Mouse (Mus musculus) stomach, embryonic 15.5 days (tissue): ENCODE measurements around the gene Dyrk1a. TPM values are rescaled to one million over a fixed set of nuclear protein-coding genes. Genes with fewer than 3 reads are reported as not detected.
A peak's percentile ranks its signal among the peaks of the same experiment; 100 is the strongest.

Source experiments
- ATAC-seq: fragments of 200-750 bp; cut with Nextera tagmentation; 2 replicates; pipeline ENCODE4 v1.8.0; 2017; ENCODE audit warnings: low read depth, moderate number of reproducible peaks, moderate TSS enrichment; ENCODE audit not compliant: insufficient read depth, low FRiP score
- H3K27ac ChIP-seq: fragments of 300-500 bp; sonication (generic); 2 replicates; pipeline ENCODE4 v1.5.1; 2015; ENCODE audit warnings: mild to moderate bottlenecking, inconsistent platforms
- H3K27me3 ChIP-seq: fragments of 300-500 bp; sonication (generic); replicated peaks from 2 replicates; pipeline ENCODE4 v1.6.1; 2015; ENCODE audit warnings: inconsistent platforms
- H3K36me3 ChIP-seq: fragments of 300-500 bp; sonication (generic); 2 replicates; pipeline ENCODE4 v1.6.1; 2015; ENCODE audit warnings: inconsistent platforms
- H3K4me1 ChIP-seq: fragments of 300-500 bp; sonication (generic); 2 replicates; pipeline ENCODE4 v1.6.1; 2015; ENCODE audit warnings: inconsistent platforms
- H3K4me2 ChIP-seq: fragments of 300-500 bp; sonication (generic); 2 replicates; pipeline ENCODE4 v1.6.1; 2015; ENCODE audit warnings: mild to moderate bottlenecking, inconsistent platforms
- H3K4me3 ChIP-seq: fragments of 300-500 bp; sonication (generic); replicated peaks from 2 replicates; pipeline ENCODE4 v1.5.1; 2015; ENCODE audit warnings: inconsistent platforms
- H3K9ac ChIP-seq: fragments of 300-500 bp; sonication (generic); 2 replicates; pipeline ENCODE4 v1.6.1; 2015; ENCODE audit warnings: inconsistent platforms
- H3K9me3 ChIP-seq: fragments of 300-500 bp; sonication (generic); 2 replicates; pipeline ENCODE4 v1.6.1; 2016; ENCODE audit warnings: inconsistent platforms
- WGBS: fragments of 180-500 bp; shearing (Covaris S2); methylation state at CpG from one replicate; pipeline ENCODE4 v1.1.7; 2015; 5-methylcytosine and 5-hydroxymethylcytosine counted together
- polyA plus RNA-seq: library from polyadenylated mRNA; unstranded; fragments of >200 nt; fragmentation: Nextera tagmentation; extraction: Ambion mirVana; gene quantifications from 2 replicates; pipeline ENCODE4 v1.2.1, GENCODE M21; 2015

Gene Dyrk1a
- polyA plus RNA-seq, 1 experiment from 2014 or later: 9.5 TPM

DNA sequence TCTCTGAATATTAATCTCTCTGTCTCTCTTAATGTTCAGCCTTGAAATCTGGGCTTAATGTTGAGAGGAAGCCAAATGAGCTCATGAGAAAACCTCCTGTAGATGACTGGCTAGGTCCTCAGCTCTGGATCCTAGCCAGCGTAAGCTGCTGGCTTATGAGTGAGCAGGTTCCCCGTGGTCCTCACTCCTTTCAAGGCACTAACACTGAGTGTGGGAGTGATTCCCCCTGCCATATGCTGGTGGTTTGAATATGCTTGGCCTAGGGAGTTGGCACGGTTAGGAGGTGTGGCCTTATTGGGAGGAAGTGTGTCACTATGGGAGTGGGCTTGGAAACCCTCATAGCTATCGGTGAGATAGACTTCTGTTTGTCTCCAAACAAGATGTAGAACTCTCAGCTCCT, 55.1 kb downstream of the Dyrk1a start:
- Histone ChIP-seq H3K4me2 (no peak overlapping the region), H3K27ac (no peak overlapping the region; the same call in 1 of the 2 replicates), H3K4me3 (no peak overlapping the region), H3K9ac (no peak overlapping the region), H3K9me3 (no peaks in the 10 kb centered on the region), H3K4me1 (0 out of 2 replicates have a peak, but pooled peaks cover 6% of the 10 kb centered on the region), H3K27me3 (no peaks in the 10 kb centered on the region), H3K36me3 (no peaks in the 10 kb centered on the region)
- 74% methylated on average over 4 of the region's 4 CpGs for WGBS
- no peak for ATAC-seq

DNA sequence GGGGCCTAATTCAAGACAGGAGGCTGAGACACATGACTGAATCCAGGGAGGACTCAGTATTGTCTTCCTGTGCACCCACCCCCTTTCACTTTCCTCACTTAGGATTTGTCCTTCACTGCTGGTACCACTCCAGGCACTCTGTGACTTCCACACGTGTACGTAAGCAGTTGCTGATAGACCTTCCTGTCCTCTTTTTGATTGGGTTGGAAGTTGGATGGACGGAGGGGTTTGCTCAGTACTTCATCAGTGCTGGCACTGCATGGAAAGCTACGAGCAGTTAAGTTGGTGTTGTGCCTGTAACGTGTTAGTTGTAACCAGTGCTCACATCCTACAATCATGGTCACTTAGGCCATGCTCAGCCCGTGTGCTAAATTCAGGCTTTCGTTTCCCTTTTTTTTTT, 55.8 kb downstream of the Dyrk1a start:
- WGBS: 82% methylated on average over 7 of the region's 7 CpGs
- no peak overlapping the region for H3K27ac ChIP-seq

DNA sequence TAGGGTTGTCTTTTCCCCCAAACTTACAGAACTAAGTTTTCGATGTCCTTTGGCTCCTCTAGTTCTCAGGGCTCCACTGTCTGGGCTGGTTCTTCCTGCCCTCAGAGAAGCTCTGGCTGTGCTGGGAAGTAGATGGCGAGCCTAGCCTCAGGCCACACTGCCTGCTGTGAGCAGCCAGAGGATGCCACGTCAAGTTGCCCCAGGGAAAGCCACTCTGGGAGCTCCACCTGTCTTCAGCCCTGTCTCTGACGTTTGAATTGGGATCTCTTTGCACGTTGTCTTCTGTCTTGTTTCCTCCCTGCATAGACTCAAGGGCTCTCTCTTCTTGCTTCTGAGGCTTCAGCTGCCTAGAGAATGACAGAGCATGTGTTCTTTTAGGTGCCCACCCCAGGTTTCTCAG, 57.9 kb downstream of the Dyrk1a start:
- H3K27me3 ChIP-seq: no peaks in the 10 kb centered on the region
- H3K4me2 ChIP-seq: no peak overlapping the region
- H3K9ac ChIP-seq: no peak overlapping the region
- WGBS: 46% methylated on average over 5 of the region's 5 CpGs
- H3K36me3 ChIP-seq: no peaks in the 10 kb centered on the region
- no peak overlapping the region for H3K4me3 ChIP-seq
- ATAC-seq: no peak
- no peaks in the 10 kb centered on the region for H3K9me3 ChIP-seq
- no peak overlapping the region for H3K27ac ChIP-seq
- 0 out of 2 replicates have a peak, but pooled peaks cover 6% of the 10 kb centered on the region for H3K4me1 ChIP-seq

More for the DNA sequence above, 55.8 kb downstream of the Dyrk1a start:
- no peaks in the 10 kb centered on the region for H3K36me3 ChIP-seq
- H3K4me1 ChIP-seq: 0 out of 2 replicates have a peak, but pooled peaks cover 6% of the 10 kb centered on the region
- H3K9me3 ChIP-seq: no peaks in the 10 kb centered on the region
- no peak overlapping the region for H3K4me3 ChIP-seq
- no peak overlapping the region for H3K4me2 ChIP-seq
- no peak overlapping the region for H3K9ac ChIP-seq
- H3K27me3 ChIP-seq: no peaks in the 10 kb centered on the region
- ATAC-seq: no peak

DNA sequence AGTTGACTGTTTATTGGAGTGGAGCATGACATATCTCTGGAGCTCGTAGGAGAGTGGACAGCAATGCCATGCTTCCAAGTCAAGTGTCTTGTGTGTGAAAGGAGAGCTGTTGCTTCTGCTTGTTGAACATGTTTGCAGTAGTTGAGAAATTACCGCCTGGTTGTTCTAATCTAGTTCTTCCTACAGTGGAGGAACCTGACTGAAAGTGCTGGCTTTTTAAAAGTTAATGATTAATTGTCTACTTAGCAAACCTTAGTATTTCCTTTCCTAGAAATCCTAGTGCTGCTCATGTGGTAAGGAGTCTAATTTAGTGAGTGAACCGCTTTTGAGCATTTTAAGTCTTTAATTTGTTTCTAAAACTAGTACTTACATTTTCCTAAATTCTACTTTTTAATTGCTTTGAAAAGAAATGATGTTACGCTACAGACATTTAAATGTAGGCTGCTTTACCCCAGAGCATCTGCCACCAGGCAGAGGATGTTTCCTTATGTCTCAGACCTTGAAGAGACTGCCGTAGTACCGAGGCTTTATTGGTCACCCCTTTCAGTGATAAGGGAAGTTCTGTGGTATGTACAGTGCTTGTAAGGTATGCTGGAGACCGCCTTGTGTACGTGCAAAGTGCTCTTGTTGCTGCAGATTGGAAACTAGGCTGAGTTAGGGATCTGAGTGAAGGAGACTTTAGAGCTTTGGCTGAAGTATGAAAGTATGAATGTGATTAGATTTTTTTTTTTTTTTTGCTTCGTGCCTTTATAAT, 59.3 kb downstream of the Dyrk1a start:
- no peak overlapping the region for H3K9ac ChIP-seq
- H3K36me3 ChIP-seq: no peaks in the 10 kb centered on the region
- peak overlapping the region; percentile 35; the same call in 1 of the 2 replicates for H3K27ac ChIP-seq
- H3K4me2 ChIP-seq: peak overlapping the region; percentile 35; the same call in 1 of the 2 replicates
- WGBS: 61% methylated on average over 9 of the region's 9 CpGs
- no peak for ATAC-seq
- H3K9me3 ChIP-seq: no peaks in the 10 kb centered on the region
- H3K4me3 ChIP-seq: no peak overlapping the region
- 0 out of 2 replicates have a peak, but pooled peaks cover 6% of the 10 kb centered on the region for H3K4me1 ChIP-seq
- H3K27me3 ChIP-seq: no peaks in the 10 kb centered on the region

DNA sequence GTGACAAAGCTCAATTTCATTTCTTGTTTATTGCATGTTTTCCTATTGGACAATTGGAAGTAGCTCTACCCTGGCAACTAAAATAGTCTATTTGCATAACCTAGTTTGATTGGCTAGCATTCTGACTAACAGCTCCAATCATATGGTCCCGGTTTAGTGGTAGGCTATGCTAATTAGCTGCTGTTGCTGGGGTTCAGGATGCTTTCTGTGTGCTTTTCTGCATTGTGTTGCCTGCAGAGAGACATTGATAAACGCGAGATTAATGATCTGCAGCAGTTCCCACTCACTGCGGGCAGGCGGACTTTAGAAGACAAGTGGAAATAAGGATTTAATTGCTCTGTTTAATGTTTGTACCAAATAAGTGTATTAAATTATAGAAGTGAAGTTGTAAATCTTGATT, 62.2 kb downstream of the Dyrk1a start:
- Histone ChIP-seq H3K9ac (no peak overlapping the region), H3K9me3 (no peaks in the 10 kb centered on the region), H3K27me3 (no peaks in the 10 kb centered on the region), H3K4me3 (no peak overlapping the region), H3K4me1 (peaks cover 7% of the 10 kb centered on the region; the same call in 1 of the 2 replicates), H3K36me3 (no peaks in the 10 kb centered on the region), H3K4me2 (no peak overlapping the region), H3K27ac (no peak overlapping the region)
- ATAC-seq: peak; percentile 85
- 10% methylated on average over 5 of the region's 5 CpGs for WGBS

DNA sequence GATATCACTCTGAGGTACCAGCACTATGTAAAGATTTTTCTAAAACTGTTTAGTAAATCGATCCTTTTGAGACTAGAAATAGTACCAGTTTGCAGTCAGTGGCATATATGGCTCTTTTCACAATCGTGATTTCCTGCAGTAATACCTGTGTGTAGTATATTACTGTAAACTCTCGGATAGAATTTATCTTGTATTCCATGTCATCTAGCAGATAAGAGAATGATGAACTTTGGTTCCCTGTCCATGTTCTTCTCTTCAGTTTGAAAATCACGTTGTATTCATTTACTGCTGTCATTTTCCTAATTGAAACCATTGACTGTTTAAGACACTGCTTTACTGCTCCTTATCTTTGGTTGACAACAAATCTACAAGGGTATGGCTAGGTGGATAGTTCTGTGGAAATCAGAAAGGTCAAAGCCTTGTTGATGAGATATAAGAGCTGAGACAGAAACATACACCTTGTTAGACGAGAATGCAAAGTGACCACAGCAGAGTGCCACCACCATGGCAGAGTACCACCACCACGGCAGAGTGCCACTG, 62.7 kb downstream of the Dyrk1a start:
- ATAC-seq: no peak
- 62% methylated on average over 6 of the region's 6 CpGs for WGBS
- no peaks in the 10 kb centered on the region for H3K9me3 ChIP-seq
- H3K36me3 ChIP-seq: no peaks in the 10 kb centered on the region
- H3K9ac ChIP-seq: no peak overlapping the region
- H3K27me3 ChIP-seq: no peaks in the 10 kb centered on the region
- H3K27ac ChIP-seq: no peak overlapping the region
- H3K4me1 ChIP-seq: peaks cover 11% of the 10 kb centered on the region; the same call in 1 of the 2 replicates
- H3K4me3 ChIP-seq: no peak overlapping the region
- no peak overlapping the region for H3K4me2 ChIP-seq

DNA sequence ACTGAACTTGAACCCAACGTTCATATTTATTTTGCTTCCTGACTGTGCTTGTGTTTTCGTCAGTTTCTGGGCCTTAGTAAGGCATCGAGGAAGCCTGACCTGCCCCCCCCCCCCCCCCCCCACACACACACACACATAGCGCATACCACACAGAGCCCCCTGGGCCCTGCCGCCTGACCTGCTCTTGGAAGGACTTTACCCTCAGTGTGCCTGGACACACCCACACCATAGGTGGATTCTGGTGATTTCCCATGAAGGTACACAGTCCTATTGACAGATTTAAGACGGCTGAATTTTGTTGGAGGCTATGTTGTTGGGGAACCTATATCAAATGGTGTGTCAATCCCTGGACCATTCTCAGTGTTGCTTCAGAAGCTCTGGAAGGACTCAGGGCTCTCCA, 63.2 kb downstream of the Dyrk1a start:
- no peak overlapping the region for H3K4me3 ChIP-seq
- WGBS: 58% methylated on average over 6 of the region's 6 CpGs
- no peak overlapping the region for H3K4me2 ChIP-seq
- peaks cover 12% of the 10 kb centered on the region; the same call in 1 of the 2 replicates for H3K4me1 ChIP-seq
- H3K27ac ChIP-seq: no peak overlapping the region
- H3K36me3 ChIP-seq: no peaks in the 10 kb centered on the region
- H3K9me3 ChIP-seq: no peaks in the 10 kb centered on the region
- ATAC-seq: peak; percentile 65
- H3K9ac ChIP-seq: no peak overlapping the region
- no peaks in the 10 kb centered on the region for H3K27me3 ChIP-seq

DNA sequence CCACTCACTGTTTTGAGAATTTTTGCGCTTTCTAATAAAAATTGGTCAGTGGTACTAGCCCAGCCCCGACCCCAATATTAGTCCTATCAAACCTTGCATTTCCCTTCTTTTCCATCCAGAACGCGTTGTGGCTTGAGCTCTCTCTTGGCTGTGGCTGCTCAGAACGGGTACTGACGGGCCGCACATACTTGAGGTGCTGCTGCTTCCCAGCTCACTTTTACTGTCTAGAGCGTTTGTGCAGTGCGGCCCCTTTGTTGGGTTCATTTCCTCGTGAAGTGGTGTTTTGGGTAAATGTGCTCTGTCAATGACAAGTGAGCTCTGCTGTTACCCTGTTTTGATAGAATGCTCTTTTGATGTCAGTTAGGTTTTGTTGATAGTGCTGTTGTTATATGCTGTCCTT, 67.6 kb downstream of the Dyrk1a start:
- Histone ChIP-seq H3K9ac (no peak overlapping the region), H3K36me3 (0 out of 2 replicates have a peak, but pooled peaks cover 5% of the 10 kb centered on the region), H3K4me3 (no peak overlapping the region), H3K27me3 (no peaks in the 10 kb centered on the region), H3K4me2 (no peak overlapping the region), H3K9me3 (no peaks in the 10 kb centered on the region), H3K4me1 (peaks cover 9% of the 10 kb centered on the region; the same call in 1 of the 2 replicates), H3K27ac (no peak overlapping the region)
- WGBS: 59% methylated on average over 10 of the region's 10 CpGs
- no peak for ATAC-seq

DNA sequence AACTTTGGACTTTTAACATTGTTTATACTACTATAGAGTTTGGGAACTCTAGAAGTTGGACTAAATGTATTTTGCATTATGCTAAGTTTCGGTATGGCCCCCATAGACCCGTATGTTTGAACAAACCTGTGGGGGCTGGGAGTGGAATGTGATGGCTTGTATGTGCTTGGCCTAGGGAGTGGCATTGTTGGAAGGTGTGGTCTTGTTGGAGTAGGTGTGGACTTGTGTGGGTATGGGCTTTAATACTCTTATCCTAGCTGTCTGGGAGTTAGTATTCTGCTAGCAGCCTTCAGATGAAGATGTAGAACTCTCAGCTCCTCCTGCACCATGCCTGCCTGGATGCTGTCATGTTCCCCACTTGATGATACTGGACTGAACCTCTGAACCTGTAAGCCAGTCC, 72.0 kb downstream of the Dyrk1a start:
- ATAC-seq: no peak
- 0 out of 2 replicates have a peak, but pooled peaks cover 5% of the 10 kb centered on the region for H3K4me1 ChIP-seq
- WGBS: 95% methylated on average over 2 of the region's 2 CpGs
- no peak overlapping the region for H3K9ac ChIP-seq
- no peak overlapping the region for H3K27ac ChIP-seq
- no peak overlapping the region for H3K4me2 ChIP-seq
- H3K4me3 ChIP-seq: no peak overlapping the region
- H3K36me3 ChIP-seq: 0 out of 2 replicates have a peak, but pooled peaks cover 5% of the 10 kb centered on the region
- H3K9me3 ChIP-seq: no peaks in the 10 kb centered on the region
- H3K27me3 ChIP-seq: no peaks in the 10 kb centered on the region

DNA sequence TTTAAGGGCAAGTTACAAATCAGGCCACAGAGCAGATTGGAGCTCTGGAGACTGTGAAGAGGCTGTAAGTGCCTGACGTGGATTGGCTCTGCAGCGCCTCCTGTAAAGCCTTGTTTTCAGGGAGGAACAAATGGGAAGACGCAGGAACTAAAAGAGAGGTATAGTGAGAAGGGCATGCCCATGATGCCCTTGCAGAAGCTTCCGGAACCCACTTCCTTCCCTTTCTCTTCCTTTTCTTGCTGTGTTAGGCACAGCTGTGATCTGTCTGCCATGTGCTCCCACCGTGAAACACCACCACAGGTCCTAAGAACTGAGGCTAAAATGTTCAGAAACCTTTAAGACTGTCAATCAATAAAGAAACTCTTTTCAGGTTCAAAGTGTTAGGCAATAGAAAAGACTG, 77.3 kb downstream of the Dyrk1a start:
- Histone ChIP-seq H3K36me3 (no peaks in the 10 kb centered on the region), H3K27me3 (no peaks in the 10 kb centered on the region), H3K9ac (no peak overlapping the region), H3K4me3 (no peak overlapping the region), H3K4me1 (no peaks in the 10 kb centered on the region), H3K4me2 (no peak overlapping the region), H3K27ac (no peak overlapping the region), H3K9me3 (no peaks in the 10 kb centered on the region)
- ATAC-seq: no peak
- 64% methylated on average over 5 of the region's 5 CpGs for WGBS

DNA sequence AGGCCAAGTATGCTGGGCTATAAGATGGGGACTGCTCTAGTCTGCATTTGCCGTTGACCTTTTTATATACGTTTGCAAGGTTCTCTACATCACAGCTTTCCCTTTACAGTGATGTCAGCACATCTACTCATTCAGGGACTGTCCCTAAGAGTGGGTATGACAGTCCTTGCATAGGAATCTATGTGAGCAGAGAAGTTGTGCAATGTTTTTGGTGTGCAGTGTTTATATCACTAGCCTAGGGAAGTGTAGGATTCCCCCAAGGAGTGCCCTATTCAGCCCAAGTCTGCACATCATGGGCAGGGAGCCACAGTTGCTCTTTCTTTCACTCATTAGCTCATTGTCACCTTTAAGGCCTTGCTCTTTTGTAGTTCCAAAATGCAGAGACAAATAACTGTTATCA, 78.1 kb downstream of the Dyrk1a start:
- H3K27me3 ChIP-seq: no peaks in the 10 kb centered on the region
- H3K9ac ChIP-seq: no peak overlapping the region
- H3K4me3 ChIP-seq: no peak overlapping the region
- H3K4me1 ChIP-seq: no peaks in the 10 kb centered on the region
- no peaks in the 10 kb centered on the region for H3K9me3 ChIP-seq
- no peaks in the 10 kb centered on the region for H3K36me3 ChIP-seq
- no peak for ATAC-seq
- 86% methylated on average over 2 of the region's 2 CpGs for WGBS
- no peak overlapping the region for H3K27ac ChIP-seq
- no peak overlapping the region for H3K4me2 ChIP-seq

DNA sequence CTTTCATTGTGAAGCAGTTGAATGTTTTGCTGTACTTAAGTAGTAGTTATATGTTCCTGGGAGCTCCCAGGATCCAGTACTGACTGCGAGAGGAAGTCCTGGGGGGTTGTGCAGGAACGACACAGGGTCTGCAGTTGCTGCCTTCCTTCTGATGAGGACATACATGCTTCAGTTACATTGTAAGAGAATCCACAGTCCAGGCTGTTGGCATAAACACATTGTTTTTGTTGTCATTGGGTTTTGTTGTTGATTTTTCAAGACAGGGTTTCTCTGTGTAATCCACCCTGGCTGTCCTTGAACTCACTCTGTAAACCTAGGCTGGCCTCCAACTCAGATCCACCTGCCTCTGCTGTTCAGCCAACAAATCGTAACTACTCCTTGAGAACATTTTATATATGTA, 80.1 kb downstream of the Dyrk1a start:
- Histone ChIP-seq H3K36me3 (no peaks in the 10 kb centered on the region), H3K27me3 (no peaks in the 10 kb centered on the region), H3K27ac (no peak overlapping the region), H3K9me3 (no peaks in the 10 kb centered on the region), H3K4me2 (no peak overlapping the region), H3K4me1 (no peaks in the 10 kb centered on the region), H3K9ac (no peak overlapping the region), H3K4me3 (no peak overlapping the region)
- no peak for ATAC-seq
- 80% methylated on average over 3 of the region's 3 CpGs for WGBS
